25 mouse cellular contexts compared by ENCODE assay signal in the genomic region with DNA sequence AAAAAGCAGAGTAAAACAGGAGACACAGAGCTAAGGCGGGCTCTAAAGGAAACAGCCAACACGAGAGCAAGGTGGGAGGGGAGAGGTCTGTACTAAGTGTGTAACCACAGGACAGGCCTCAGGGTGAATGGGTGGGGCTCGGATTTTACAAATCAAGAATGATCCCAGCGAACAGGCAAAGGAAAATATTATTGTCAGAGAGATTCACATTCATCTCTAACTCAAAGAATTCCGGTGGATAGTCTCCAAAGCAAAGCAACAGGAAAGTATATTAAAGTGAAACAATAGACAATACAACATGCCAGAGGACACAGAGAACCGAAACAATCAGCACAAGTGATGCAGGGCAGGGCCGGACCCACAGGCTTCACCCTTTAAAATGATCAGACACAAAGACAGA. TPM values are rescaled to one million over a fixed set of nuclear protein-coding genes. Genes with fewer than 3 reads are reported as not detected.
DNase-seq lines count a peak whose midpoint lies in the region; ATAC-seq and TF ChIP-seq lines count a peak whose summit lies in the region.
"Had no signal": no experiment of that assay in that cellular context is flagged by ENCODE, and none has a peak within 500 bp of the region (broad histone marks: within the 10 kb centered on the region; RNA-seq: fewer than 3 reads in every experiment).

No protein-coding gene starts in this region.

- H3K9ac ChIP-seq in heart, postnatal 0 days (replicated peaks; ENCODE audit: low read depth, low read length) = no peak overlapping the region
- H3K9ac ChIP-seq in hindbrain, embryonic 12.5 days = no peak overlapping the region
- no peak overlapping the region for H3K9ac ChIP-seq in intestine, embryonic 15.5 days
- H3K9ac ChIP-seq: embryonic facial prominence, embryonic 15.5 days; hindbrain, embryonic 13.5 days had no signal

- no peak for TF ChIP-seq CTCF in gastrocnemius, adult 2 months (IDR thresholded peaks at IDR 0.05)
- no peak for TF ChIP-seq CTCF in heart, postnatal 0 days (IDR thresholded peaks at IDR 0.05; ENCODE audit: low read depth)

- H3K4me3 ChIP-seq in gastrocnemius, adult 2 months = peak overlapping the region; percentile 9; the same call in 1 of the 2 replicates
- no peak overlapping the region for H3K4me3 ChIP-seq in heart, postnatal 0 days (ENCODE audit: low read depth, low read length)
- H3K4me3 ChIP-seq in hindbrain, embryonic 12.5 days = no peak overlapping the region
- no peak overlapping the region for H3K4me3 ChIP-seq in intestine, embryonic 15.5 days (replicated peaks)
- H3K4me3 ChIP-seq: embryonic facial prominence, embryonic 15.5 days; erythroblast, embryonic 14.5 days; forebrain, embryonic 10.5 days; hindbrain, embryonic 13.5 days had no signal

- WGBS in heart, postnatal 0 days = 61% methylated on average over 7 of the region's 7 CpGs
- 80% methylated on average over 7 of the region's 7 CpGs for WGBS in hindbrain, embryonic 12.5 days
- 84% methylated on average over 7 of the region's 7 CpGs for WGBS in intestine, embryonic 15.5 days

- peak overlapping the region; percentile 55 for H3K27ac ChIP-seq in gastrocnemius, adult 2 months
- peak overlapping the region; percentile 27; the same call in 1 of the 2 replicates for H3K27ac ChIP-seq in heart, postnatal 0 days (ENCODE audit: low read depth)
- no peak overlapping the region for H3K27ac ChIP-seq in hindbrain, embryonic 12.5 days
- H3K27ac ChIP-seq in intestine, embryonic 15.5 days = no peak overlapping the region
- H3K27ac ChIP-seq: embryonic facial prominence, embryonic 15.5 days; forebrain, embryonic 10.5 days; hindbrain, embryonic 13.5 days; hindbrain, postnatal 0 days had no signal

- intact Hi-C loops in gastrocnemius, adult 2 months (cut with DNase I) = no loop called here
- intact Hi-C loops in heart, postnatal 14 days (cut with DNase I) = loop anchor here (5.0 kb wide), 2 partner anchors 289 to 451 kb away; no protein-coding TSS in a partner anchor

- no peak for ATAC-seq in heart, postnatal 0 days (ENCODE audit: insufficient read depth, low read depth)
- ATAC-seq in megakaryocyte progenitor cell, adult 5-6 weeks (replicated peaks; ENCODE audit: poor library complexity) = 0 out of 2 replicates have a peak, but pooled peaks have one; percentile 33
- ATAC-seq in hindbrain, embryonic 12.5 days (ENCODE audit: low FRiP score) = no peak
- no peak for ATAC-seq in intestine, embryonic 15.5 days
- ATAC-seq: activated CD4-positive, CD25-positive, alpha-beta regulatory T cell, adult 4 months; forebrain, embryonic 14.5 days; hindbrain, postnatal 0 days; intestine, postnatal 0 days; Patski had no signal

- no peak for TF ChIP-seq EP300 in heart, postnatal 0 days (IDR thresholded peaks at IDR 0.05; ENCODE audit: low read depth)

- DNase-seq in gastrocnemius, adult 2 months = no peak
- DNase-seq in gastrocnemius, adult 8-10 months (ENCODE audit: low spot score in 2 of 2) = no peak
- DNase-seq in heart, postnatal 0 days (ENCODE audit: low spot score) = no peak
- no peak for DNase-seq in heart, postnatal 14 days
- DNase-seq in CD4-positive, CD25-positive, alpha-beta regulatory T cell, adult 2 months (ENCODE audit: low read depth, low spot score) = peak; percentile 40
- DNase-seq: adrenal gland, postnatal 25 days; B cell, adult 2 months; cerebellum, adult 8-10 months; cerebellum, postnatal 14 days; embryo, embryonic 11 days; gastrocnemius, postnatal 10 days; heart, postnatal 36 days had no signal

- H3K27me3 ChIP-seq in heart, postnatal 0 days (ENCODE audit: control insufficient read depth, insufficient read depth, low read length) = no peaks in the 10 kb centered on the region
- H3K27me3 ChIP-seq in hindbrain, embryonic 12.5 days = no peaks in the 10 kb centered on the region
- no peaks in the 10 kb centered on the region for H3K27me3 ChIP-seq in intestine, embryonic 15.5 days (replicated peaks)
- H3K27me3 ChIP-seq: CH12.LX; embryonic facial prominence, embryonic 15.5 days; hindbrain, embryonic 13.5 days; Patski had no signal

- H3K4me1 ChIP-seq in heart, postnatal 0 days (ENCODE audit: control insufficient read depth, insufficient read depth) = peaks cover 14% of the 10 kb centered on the region; the same call in 1 of the 2 replicates
- H3K4me1 ChIP-seq in hindbrain, embryonic 12.5 days = no peaks in the 10 kb centered on the region
- H3K4me1 ChIP-seq in intestine, embryonic 15.5 days (replicated peaks) = peaks cover 10% of the 10 kb centered on the region; the same call in 1 of the 2 replicates
- H3K4me1 ChIP-seq: embryonic facial prominence, embryonic 15.5 days had no signal

- no peaks in the 10 kb centered on the region for H3K9me3 ChIP-seq in heart, postnatal 0 days (replicated peaks; ENCODE audit: control insufficient read depth, low read length)
- no peaks in the 10 kb centered on the region; the same call in 1 of the 2 replicates for H3K9me3 ChIP-seq in hindbrain, embryonic 12.5 days (replicated peaks)
- no peaks in the 10 kb centered on the region for H3K9me3 ChIP-seq in intestine, embryonic 15.5 days
- H3K9me3 ChIP-seq: embryonic facial prominence, embryonic 15.5 days; forebrain, embryonic 10.5 days had no signal

- no peak overlapping the region for H3K4me2 ChIP-seq in heart, postnatal 0 days (ENCODE audit: low read depth, low read length)
- no peak overlapping the region for H3K4me2 ChIP-seq in hindbrain, embryonic 12.5 days (replicated peaks)
- no peak overlapping the region for H3K4me2 ChIP-seq in intestine, embryonic 15.5 days (replicated peaks)
- H3K4me2 ChIP-seq: embryonic facial prominence, embryonic 15.5 days; hindbrain, embryonic 13.5 days had no signal

- H3K36me3 ChIP-seq in heart, postnatal 0 days (replicated peaks; ENCODE audit: control insufficient read depth, insufficient read depth, low read length) = no peaks in the 10 kb centered on the region
- H3K36me3 ChIP-seq in hindbrain, embryonic 12.5 days = peaks cover 8% of the 10 kb centered on the region; the same call in 1 of the 2 replicates
- H3K36me3 ChIP-seq in intestine, embryonic 15.5 days = no peaks in the 10 kb centered on the region
- H3K36me3 ChIP-seq: embryonic facial prominence, embryonic 15.5 days had no signal

RNA-seq across cellular contexts. Expression of a gene that starts 15.0 kb away (rescaled TPM):
- total RNA-seq in gastrocnemius, adult 2 months (2021) = 100 to 1,000 TPM; 190 to 201 TPM
- 100 to 1,000 TPM; 171 to 255 (median 210) TPM for total RNA-seq in gastrocnemius, adult 8-10 months (2022)
- total RNA-seq in heart, postnatal 0 days (2014; rRNA removed; ENCODE audit: low replicate concordance) = 31.4 and 36.1 TPM in 2 replicates
- polyA plus RNA-seq in heart, postnatal 0 days (2015; fragmentation: Nextera tagmentation; extraction: Ambion mirVana) = 53.1 and 55.3 TPM in 2 replicates
- total RNA-seq in heart, postnatal 14 days (2021) = 100 to 1,000 TPM; 126 to 142 TPM
- total RNA-seq in megakaryocyte progenitor cell, adult 5-6 weeks (2015) = 45.5 and 55.2 TPM in 2 replicates
- total RNA-seq in megakaryocyte progenitor cell, adult 5-6 weeks (2017) = 17.7 and 21.6 TPM in 2 replicates
- 90.2 and 93.9 TPM in 2 replicates for polyA plus RNA-seq in hindbrain, embryonic 12.5 days (2016; fragmentation: Nextera tagmentation; extraction: Ambion mirVana)
- polyA plus RNA-seq in intestine, embryonic 15.5 days (2015; fragmentation: Nextera tagmentation; extraction: Ambion mirVana) = 57.3 and 58.6 TPM in 2 replicates

Comparison
In these comparisons a context has a peak if more than half of its experiments do, and no peak if none do; other contexts are left out.
1. H3K27ac ChIP-seq: peak in gastrocnemius, adult 2 months (single experiment) and heart, postnatal 0 days (single experiment); none in hindbrain, embryonic 12.5 days (single experiment) and intestine, embryonic 15.5 days (single experiment).